Mouse (Mus musculus): Measurements from ENCODE around the gene Ly86.

GRCm38 (mm10) chr13:37451021-37451420 is 106.0 kb downstream of the Ly86 start:
- no peak for TF ChIP-seq CTCF (conservative IDR thresholded peaks at IDR 0.05; ENCODE audit: low read length)
- TF ChIP-seq POU5F1 (IDR thresholded peaks at IDR 0.05; ENCODE audit: borderline replicate concordance, low read length) = no peak
